Mouse (Mus musculus): ENCODE data around the gene St8sia1. TPM values are rescaled to one million over a fixed set of nuclear protein-coding genes. Genes with fewer than 3 reads are reported as not detected.

St8sia1 gene
- polyA plus RNA-seq, 1 experiment from 2014 or later = 0.07 TPM

GRCm38 (mm10) chr6:142860396-142860795, 103.9 kb downstream of the St8sia1 start:
- H3K4me2 ChIP-seq = no peak overlapping the region
- no peaks in the 10 kb centered on the region for H3K9me3 ChIP-seq (ENCODE audit: low read depth, low read length)
- H3K9ac ChIP-seq = no peak overlapping the region
- no peak for TF ChIP-seq CTCF (IDR thresholded peaks at IDR 0.05; ENCODE audit: low read depth)
- ATAC-seq (ENCODE audit: insufficient read depth) = no peak
- no peaks in the 10 kb centered on the region for H3K27me3 ChIP-seq (ENCODE audit: insufficient read depth, low read length)
- 84% methylated on average over 1 of the region's 1 CpGs for WGBS
- no peaks in the 10 kb centered on the region for H3K36me3 ChIP-seq (ENCODE audit: insufficient read depth)
- H3K27ac ChIP-seq (ENCODE audit: low read depth) = no peak overlapping the region
- no peak for DNase-seq
- no peaks in the 10 kb centered on the region for H3K4me1 ChIP-seq (ENCODE audit: insufficient read depth)
- no peak overlapping the region for H3K4me3 ChIP-seq (ENCODE audit: low read depth, low read length)

GRCm38 (mm10) chr6:142859946-142860345, 104.3 kb downstream of the St8sia1 start:
- TF ChIP-seq CTCF (IDR thresholded peaks at IDR 0.05; ENCODE audit: low read depth) = no peak
- 76% methylated on average over 4 of the region's 4 CpGs for WGBS
- H3K27me3 ChIP-seq (ENCODE audit: insufficient read depth, low read length) = no peaks in the 10 kb centered on the region
- H3K4me1 ChIP-seq (ENCODE audit: insufficient read depth) = no peaks in the 10 kb centered on the region
- H3K9me3 ChIP-seq (ENCODE audit: low read depth, low read length) = no peaks in the 10 kb centered on the region
- no peak overlapping the region for H3K27ac ChIP-seq (ENCODE audit: low read depth)
- H3K9ac ChIP-seq = no peak overlapping the region
- no peak overlapping the region for H3K4me3 ChIP-seq (ENCODE audit: low read depth, low read length)
- H3K4me2 ChIP-seq = no peak overlapping the region
- ATAC-seq (ENCODE audit: insufficient read depth) = no peak
- no peaks in the 10 kb centered on the region for H3K36me3 ChIP-seq (ENCODE audit: insufficient read depth)
- no peak for DNase-seq

- no peaks in the 10 kb centered on the region for H3K9me3 ChIP-seq (ENCODE audit: low read depth, low read length)
- no peak overlapping the region for H3K27ac ChIP-seq (ENCODE audit: low read depth)
- WGBS = 88% methylated on average over 2 of the region's 2 CpGs
- DNase-seq (peak; percentile 22), ATAC-seq (ENCODE audit: insufficient read depth) (no peak)
- H3K27me3 ChIP-seq (ENCODE audit: insufficient read depth, low read length) = no peaks in the 10 kb centered on the region
- H3K4me3 ChIP-seq (ENCODE audit: low read depth, low read length) = no peak overlapping the region
- H3K9ac ChIP-seq = no peak overlapping the region
- no peaks in the 10 kb centered on the region for H3K36me3 ChIP-seq (ENCODE audit: insufficient read depth)
- H3K4me1 ChIP-seq (ENCODE audit: insufficient read depth) = no peaks in the 10 kb centered on the region
- peak; percentile 68 for TF ChIP-seq CTCF (IDR thresholded peaks at IDR 0.05; ENCODE audit: low read depth)
- no peak overlapping the region for H3K4me2 ChIP-seq
These were observed 105.3 kb downstream of the St8sia1 start for GRCm38 (mm10) chr6:142858937-142859336.

GRCm38 (mm10) chr6:142856258-142856874, 107.9 kb downstream of the St8sia1 start:
- no peaks in the 10 kb centered on the region for H3K27me3 ChIP-seq (ENCODE audit: insufficient read depth, low read length)
- WGBS = 46% methylated on average over 3 of the region's 3 CpGs
- no peaks in the 10 kb centered on the region for H3K4me1 ChIP-seq (ENCODE audit: insufficient read depth)
- H3K9ac ChIP-seq = no peak overlapping the region
- H3K4me3 ChIP-seq (ENCODE audit: low read depth, low read length) = no peak overlapping the region
- ATAC-seq (ENCODE audit: insufficient read depth) (no peak), DNase-seq (no peak)
- H3K36me3 ChIP-seq (ENCODE audit: insufficient read depth) = no peaks in the 10 kb centered on the region
- H3K27ac ChIP-seq (ENCODE audit: low read depth) = no peak overlapping the region
- no peak for TF ChIP-seq CTCF (IDR thresholded peaks at IDR 0.05; ENCODE audit: low read depth)
- H3K9me3 ChIP-seq (ENCODE audit: low read depth, low read length) = no peaks in the 10 kb centered on the region
- H3K4me2 ChIP-seq = no peak overlapping the region

GRCm38 (mm10) chr6:142855761-142856160, 108.5 kb downstream of the St8sia1 start:
- Histone ChIP-seq H3K36me3 (ENCODE audit: insufficient read depth) (no peaks in the 10 kb centered on the region), H3K27me3 (ENCODE audit: insufficient read depth, low read length) (no peaks in the 10 kb centered on the region), H3K9ac (no peak overlapping the region), H3K4me1 (ENCODE audit: insufficient read depth) (no peaks in the 10 kb centered on the region), H3K27ac (ENCODE audit: low read depth) (no peak overlapping the region), H3K9me3 (ENCODE audit: low read depth, low read length) (no peaks in the 10 kb centered on the region), H3K4me3 (ENCODE audit: low read depth, low read length) (no peak overlapping the region), H3K4me2 (no peak overlapping the region)
- DNase-seq (no peak), ATAC-seq (ENCODE audit: insufficient read depth) (no peak)
- 86% methylated on average over 5 of the region's 5 CpGs for WGBS
- TF ChIP-seq CTCF (IDR thresholded peaks at IDR 0.05; ENCODE audit: low read depth) = no peak

- no peak for DNase-seq
These were observed 111.6 kb downstream of the St8sia1 start for GRCm38 (mm10) chr6:142852419-142853377.

GRCm38 (mm10) chr6:142850436-142850835, 113.8 kb downstream of the St8sia1 start:
- no peaks in the 10 kb centered on the region for H3K36me3 ChIP-seq (ENCODE audit: insufficient read depth)
- no peak overlapping the region for H3K9ac ChIP-seq
- WGBS = 76% methylated on average over 8 of the region's 8 CpGs
- ATAC-seq (ENCODE audit: insufficient read depth) = no peak
- H3K4me3 ChIP-seq (ENCODE audit: low read depth, low read length) = no peak overlapping the region
- H3K27me3 ChIP-seq (ENCODE audit: insufficient read depth, low read length) = no peaks in the 10 kb centered on the region
- no peak for TF ChIP-seq CTCF (IDR thresholded peaks at IDR 0.05; ENCODE audit: low read depth)
- no peak for DNase-seq
- H3K4me1 ChIP-seq (ENCODE audit: insufficient read depth) = no peaks in the 10 kb centered on the region
- no peak overlapping the region for H3K4me2 ChIP-seq
- no peaks in the 10 kb centered on the region for H3K9me3 ChIP-seq (ENCODE audit: low read depth, low read length)
- H3K27ac ChIP-seq (ENCODE audit: low read depth) = no peak overlapping the region

More at GRCm38 (mm10) chr6:142852419-142853377, 111.6 kb downstream of the St8sia1 start:
- 79% methylated on average over 6 of the region's 6 CpGs for WGBS
- Histone ChIP-seq H3K4me3 (ENCODE audit: low read depth, low read length) (no peak overlapping the region), H3K4me2 (no peak overlapping the region), H3K27ac (ENCODE audit: low read depth) (no peak overlapping the region), H3K36me3 (ENCODE audit: insufficient read depth) (no peaks in the 10 kb centered on the region), H3K9me3 (ENCODE audit: low read depth, low read length) (no peaks in the 10 kb centered on the region), H3K27me3 (ENCODE audit: insufficient read depth, low read length) (no peaks in the 10 kb centered on the region), H3K9ac (no peak overlapping the region), H3K4me1 (ENCODE audit: insufficient read depth) (no peaks in the 10 kb centered on the region)
- TF ChIP-seq CTCF (IDR thresholded peaks at IDR 0.05; ENCODE audit: low read depth) = no peak
- no peak for ATAC-seq (ENCODE audit: insufficient read depth)

Measured in lung, embryonic 14.5 days (tissue).